Mouse (Mus musculus) spleen, postnatal 14 days (tissue): ENCODE results near the gene Ttc21a.
A peak's percentile ranks its signal among the peaks of the same experiment; 100 is the strongest.

ENCODE experiments used
- DNase-seq, 2 experiments: peaks; one replicate each; pipeline ENCODE4 v3.0.0; 2021 to 2022; ENCODE audit warnings: low spot score in 2 of 2

Gene Ttc21a

GRCm38 (mm10) chr9:119937005-119937773 is at the start of gene Ttc21a, which contains the start of gene Gorasp1:
TSS of gene Ttc21a (plus strand) at chr9:119937606.
TSS of gene Gorasp1 (minus strand) at chr9:119937565.
- DNase-seq, result peak; percentile 71 to 85

- no peak for DNase-seq
Measured at GRCm38 (mm10) chr9:119888843-119889246, 48.6 kb upstream of the Ttc21a start.

DNA sequence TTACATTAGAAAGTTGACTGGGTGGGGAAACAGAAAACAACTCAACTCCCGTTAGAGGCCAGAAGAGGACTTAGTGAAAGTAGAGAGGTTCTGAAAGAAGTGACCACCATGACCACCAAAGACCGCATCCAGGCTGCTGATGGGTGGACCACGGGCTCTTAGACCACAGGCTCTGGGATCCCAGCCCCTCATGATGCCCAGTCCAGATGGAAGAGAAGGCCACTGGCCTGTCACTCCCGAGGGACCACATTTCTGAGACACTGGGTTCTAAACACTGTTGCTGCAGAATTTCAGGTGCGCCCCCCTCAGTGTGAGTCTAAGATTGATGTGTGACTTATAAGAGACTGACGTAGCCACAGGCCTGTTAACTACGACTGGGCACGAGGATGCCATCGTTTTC is 48.0 kb upstream of the Ttc21a start:
- no peak for DNase-seq

- DNase-seq, result peak in 1 of 2 experiments; percentile 18
Measured at GRCm38 (mm10) chr9:119890692-119891091, 46.7 kb upstream of the Ttc21a start.

GRCm38 (mm10) chr9:119893881-119894280 is 43.5 kb upstream of the Ttc21a start:
- DNase-seq, result no peak

DNA sequence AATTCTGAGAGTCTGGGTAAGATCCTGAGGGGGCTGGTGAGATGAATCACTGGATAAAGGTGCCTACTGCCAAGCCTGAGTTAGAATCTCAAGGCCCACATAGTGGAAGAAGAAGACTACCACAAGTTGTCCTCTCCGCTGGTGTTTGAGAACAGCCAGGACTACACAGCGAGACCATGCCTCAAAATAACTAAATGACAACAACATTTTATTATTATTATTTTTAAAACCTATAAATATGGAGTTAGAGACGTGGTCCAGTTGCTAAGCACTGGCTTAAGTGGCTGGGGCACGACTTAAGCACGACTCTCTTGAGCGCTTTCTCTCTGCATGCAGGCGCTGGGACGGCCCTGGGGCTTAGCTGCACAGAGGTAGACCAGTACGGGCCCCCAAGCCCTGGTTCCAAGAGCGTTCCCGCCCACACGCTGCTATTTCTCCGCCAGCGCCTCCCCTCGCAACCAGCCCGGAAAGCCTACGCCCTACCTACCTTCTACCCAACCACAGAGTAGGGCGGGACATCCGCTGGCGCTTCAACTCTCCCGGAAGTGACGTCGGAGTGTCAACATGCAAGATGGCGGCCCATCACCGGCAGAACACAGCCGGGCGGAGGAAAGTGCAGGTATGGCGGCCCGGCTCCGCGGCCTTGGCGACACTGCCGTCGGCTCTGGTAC is 42.9 kb upstream of the Ttc21a start, which contains the start of gene Wdr48:
Gene Wdr48 (plus strand): TSS at position 540 of the 671 bp plus-strand sequence.
- peak; percentile 87 to 94 for DNase-seq

DNA sequence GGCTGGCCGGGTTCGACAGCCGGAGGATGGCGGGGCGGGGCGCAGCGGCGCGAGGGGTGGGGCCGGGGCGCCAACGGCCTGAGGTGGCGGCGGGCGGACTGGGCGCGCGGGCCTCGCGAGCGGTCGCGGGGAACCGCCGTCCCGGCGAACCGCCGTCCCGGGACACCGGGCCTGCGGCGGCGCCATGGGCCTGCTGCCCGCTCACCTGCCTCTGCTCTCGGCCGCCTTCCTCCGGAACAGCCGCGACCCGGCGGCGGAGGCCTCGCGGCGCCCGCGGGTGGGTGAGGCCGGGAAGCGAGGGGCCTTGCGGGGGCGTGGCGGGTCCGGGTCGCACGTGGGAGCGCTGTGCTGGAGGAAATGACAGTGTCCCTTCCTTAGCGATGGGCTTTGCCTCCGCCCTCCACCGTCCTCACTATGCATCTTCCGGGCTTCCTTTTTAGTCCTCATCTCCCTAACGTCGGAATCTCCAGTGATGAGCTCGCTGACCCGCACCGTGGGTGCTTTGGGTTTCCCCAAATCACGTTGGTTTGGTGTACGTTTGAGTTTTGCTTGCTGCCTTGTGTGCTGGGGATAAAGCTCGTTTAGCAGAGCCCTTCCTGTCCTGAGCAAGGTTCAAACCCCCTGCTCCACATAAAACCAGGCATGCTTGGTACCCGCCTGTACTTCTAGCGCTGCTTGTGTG is 42.2 kb upstream of the Ttc21a start:
- peak; percentile 14 to 20 for DNase-seq

DNA sequence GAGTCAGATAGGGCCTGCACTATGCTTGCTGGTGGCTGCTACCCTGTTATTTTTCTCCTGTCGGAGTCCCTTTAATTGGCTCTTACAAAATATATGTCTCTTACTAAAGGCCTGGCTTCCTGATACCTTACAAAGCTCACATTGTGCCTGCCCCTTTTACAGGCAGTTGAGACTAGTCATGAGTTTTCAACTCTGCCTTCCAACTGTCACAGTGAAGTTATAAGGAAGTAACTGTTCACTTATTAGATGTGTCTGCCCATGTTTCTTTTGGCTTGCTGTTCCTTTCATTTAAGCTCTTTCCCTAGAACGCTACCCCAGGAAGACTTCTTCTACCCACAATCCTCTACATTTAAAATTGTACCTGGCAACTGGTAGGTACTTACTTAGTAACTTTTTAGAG is 38.0 kb upstream of the Ttc21a start:
- no peak for DNase-seq

GRCm38 (mm10) chr9:119902410-119903151 is 34.8 kb upstream of the Ttc21a start:
- no peak for DNase-seq

- no peak for DNase-seq
Measured at GRCm38 (mm10) chr9:119908708-119909107, 28.7 kb upstream of the Ttc21a start.

GRCm38 (mm10) chr9:119909931-119910330 is 27.5 kb upstream of the Ttc21a start:
- DNase-seq, result no peak

DNA sequence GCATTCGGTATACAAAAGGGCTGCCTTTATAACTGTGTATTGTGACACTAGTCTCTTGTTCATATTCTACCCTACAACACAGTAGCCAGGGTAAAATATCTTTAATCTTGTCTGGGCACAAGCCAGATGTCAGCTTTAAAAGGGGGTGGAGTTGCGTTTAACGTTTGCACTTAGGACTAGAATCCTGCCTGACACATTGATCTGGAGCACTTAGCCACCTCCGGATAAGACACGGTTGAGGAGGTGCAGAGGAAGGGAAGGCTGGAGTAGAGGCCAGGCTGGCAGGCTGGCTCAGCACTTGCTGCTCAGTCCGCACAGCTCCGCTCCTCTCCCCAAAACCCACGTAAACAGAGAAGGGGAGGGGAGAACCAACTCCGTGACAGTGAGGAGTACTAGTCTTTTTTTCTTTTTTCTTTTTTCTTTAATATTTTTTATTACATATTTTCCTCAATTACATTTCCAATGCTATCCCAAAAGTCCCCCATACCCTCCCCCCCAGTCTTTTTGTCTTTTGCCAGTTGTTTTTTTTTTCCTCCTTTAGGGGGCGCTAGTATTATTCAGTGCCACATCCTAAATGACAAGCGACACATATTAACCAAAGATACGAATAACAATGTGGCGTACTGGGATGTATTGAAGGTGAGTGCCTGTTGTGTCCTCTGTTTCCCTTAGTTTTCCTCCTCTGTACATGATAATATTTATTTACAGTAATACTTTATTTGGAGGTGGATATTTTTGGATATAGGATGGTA is 24.1 kb upstream of the Ttc21a start:
- no peak for DNase-seq

GRCm38 (mm10) chr9:119919858-119920257 is 17.5 kb upstream of the Ttc21a start:
- no peak for DNase-seq

DNA sequence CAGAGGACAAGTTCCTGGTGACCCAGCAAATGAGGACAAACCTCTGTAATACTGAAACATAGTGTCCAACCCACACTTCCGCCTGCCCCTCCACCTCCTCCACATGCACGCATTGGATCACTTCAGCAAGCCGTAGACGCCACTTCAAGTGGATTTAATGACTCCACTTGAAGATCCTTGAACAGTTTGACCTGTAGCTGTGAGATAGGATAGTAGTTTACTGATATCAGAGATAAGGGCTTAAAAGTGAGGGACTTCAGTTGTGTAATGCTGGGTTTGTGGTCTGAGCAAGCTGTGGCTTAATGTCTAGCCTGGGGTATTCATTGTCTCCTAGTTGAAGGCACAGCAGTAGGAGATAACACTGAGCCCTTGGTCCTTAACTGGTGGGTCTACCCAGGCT is 13.9 kb upstream of the Ttc21a start:
- no peak for DNase-seq

GRCm38 (mm10) chr9:119925120-119925657 is 12.2 kb upstream of the Ttc21a start:
- DNase-seq, result no peak

GRCm38 (mm10) chr9:119925729-119926128 is 11.7 kb upstream of the Ttc21a start:
- no peak for DNase-seq

DNA sequence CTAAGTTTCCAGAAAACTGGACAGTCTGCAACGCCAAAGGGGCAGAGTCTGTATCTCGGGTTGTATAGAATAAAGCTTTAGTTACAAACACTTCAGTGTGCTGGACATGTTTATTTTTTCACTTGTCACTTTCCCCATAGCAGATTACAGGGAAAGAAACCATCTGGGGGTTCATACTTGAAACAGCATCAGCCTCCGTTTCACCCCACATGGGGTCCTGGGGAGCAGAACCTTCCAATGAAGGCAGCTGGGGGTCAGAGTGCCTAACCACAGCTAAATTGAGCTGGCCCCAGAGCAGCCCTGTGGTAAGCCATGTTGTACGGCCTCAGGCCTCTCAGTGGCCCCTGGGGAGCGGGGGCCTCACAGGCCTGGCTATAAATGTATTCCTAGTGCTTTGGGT is 10.9 kb upstream of the Ttc21a start:
- no peak for DNase-seq

DNA sequence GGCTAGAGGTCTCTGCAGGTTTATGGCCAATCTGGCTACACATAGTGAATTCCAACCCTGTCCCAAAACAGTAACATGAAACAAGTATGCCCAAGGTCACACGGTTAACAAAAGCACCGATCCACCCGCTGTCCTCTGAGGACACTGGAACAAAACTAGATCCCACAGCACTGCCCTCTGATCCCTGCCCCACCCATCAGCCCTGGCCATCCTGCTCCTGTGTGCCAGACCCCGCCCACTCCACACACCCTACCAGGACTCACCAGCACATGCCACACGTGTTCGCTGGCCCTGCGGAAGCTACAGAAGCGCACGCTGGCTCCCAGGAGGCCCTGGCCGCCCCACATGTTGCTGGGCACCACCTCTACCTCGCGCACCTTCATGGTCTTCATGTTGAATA is 5.0 kb upstream of the Ttc21a start:
- DNase-seq, result no peak

- no peak for DNase-seq
Measured at GRCm38 (mm10) chr9:119933675-119934074, 3.7 kb upstream of the Ttc21a start.

DNA sequence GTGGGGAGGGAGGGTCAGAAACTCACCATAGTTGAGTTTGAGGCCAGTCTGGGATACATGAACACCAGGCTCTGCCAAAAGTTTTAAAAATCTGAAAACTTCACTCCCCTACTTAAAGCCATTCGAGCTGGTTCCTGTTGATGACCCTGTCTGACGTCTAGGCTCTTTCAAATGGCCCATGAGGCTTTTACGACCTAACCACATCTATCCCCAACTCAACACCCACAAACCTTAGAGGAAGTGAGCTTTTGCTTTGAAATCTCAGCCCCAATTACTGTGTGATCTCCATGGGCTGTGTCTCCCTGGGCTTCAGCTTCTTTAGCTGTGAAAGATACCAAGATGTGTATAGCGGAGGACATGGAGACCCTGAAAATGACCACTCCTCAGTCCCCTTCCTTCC is 1.1 kb downstream of the Ttc21a start:
- DNase-seq, result no peak

DNA sequence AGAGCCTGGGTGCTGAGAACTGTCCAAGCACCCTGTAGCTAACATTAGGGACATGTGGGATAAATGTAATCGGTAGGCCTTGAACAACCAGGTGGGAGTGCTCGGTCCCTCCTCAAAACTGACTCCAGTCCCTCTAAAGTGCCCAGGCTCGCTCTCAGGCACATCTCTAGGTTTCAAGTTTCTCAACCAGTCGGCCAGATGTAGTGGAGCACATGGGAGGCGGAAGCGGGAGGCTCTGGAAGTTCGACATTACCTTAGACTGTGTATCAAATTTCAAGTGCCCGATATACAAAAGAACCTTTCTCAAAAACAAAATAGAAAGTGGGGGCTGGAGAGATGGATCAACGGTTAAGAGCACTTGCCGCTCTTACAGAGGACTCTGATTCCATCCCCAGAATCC is 2.2 kb downstream of the Ttc21a start:
- DNase-seq, result no peak
